Mouse (Mus musculus) heart, postnatal 10 days (tissue): Measurements from ENCODE around the gene Mc1r. TPM values are rescaled to one million over a fixed set of nuclear protein-coding genes. Genes with fewer than 3 reads are reported as not detected.
A peak's percentile ranks its signal among the peaks of the same experiment; 100 is the strongest.
"Not testable (repeated sequence)": the region's sequence is repeated elsewhere in the genome, so short reads cannot be mapped to it uniquely, and the experiment has no call there.

ENCODE experiments used
- DNase-seq, 2 experiments: peaks; one replicate each; pipeline ENCODE4 v3.0.0; 2021
- intact Hi-C: fragments of 180-260 bp; cut with DNase I; formaldehyde crosslinking; loops from one replicate; pipeline ENCODE4 v1.15.1; 2025
- total RNA-seq, 2 experiments: library from RNA; stranded (reverse); gene quantifications; 2 replicates each; pipeline ENCODE4 v1.2.3; 2021

The Mc1r gene
- total RNA-seq, 2 experiments from 2014 or later: not detected

DNA sequence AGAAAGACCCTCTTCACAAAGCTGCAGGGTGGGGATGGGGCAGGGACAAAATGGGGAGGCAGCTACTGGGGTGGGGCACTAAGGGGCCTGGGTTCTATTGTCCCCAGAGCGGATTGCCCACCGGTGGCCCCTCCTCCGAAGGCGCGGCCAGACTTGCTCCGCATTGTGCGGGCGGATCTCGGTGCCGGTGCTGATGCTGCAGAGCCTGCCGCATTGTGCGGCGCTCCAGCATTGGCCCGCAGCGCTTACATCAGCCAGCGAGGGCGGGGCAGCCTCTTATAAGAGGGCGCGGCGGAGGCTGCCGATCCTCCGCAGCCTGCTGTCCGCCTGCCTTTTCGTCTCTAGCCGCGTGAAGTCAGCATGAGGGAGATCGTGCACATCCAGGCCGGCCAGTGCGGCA, 4.3 kb downstream of the Mc1r start, which contains the start of gene Tubb3:
TSS of gene Tubb3 (plus strand) at position 179 of the 400 bp plus-strand sequence.
- peak; percentile 45 to 50 for DNase-seq
- intact Hi-C loops: no loop called here

- DNase-seq: no peak
- intact Hi-C loops: no loop called here
These were observed 4.9 kb downstream of the Mc1r start for GRCm38 (mm10) chr8:123411781-123412327.

DNA sequence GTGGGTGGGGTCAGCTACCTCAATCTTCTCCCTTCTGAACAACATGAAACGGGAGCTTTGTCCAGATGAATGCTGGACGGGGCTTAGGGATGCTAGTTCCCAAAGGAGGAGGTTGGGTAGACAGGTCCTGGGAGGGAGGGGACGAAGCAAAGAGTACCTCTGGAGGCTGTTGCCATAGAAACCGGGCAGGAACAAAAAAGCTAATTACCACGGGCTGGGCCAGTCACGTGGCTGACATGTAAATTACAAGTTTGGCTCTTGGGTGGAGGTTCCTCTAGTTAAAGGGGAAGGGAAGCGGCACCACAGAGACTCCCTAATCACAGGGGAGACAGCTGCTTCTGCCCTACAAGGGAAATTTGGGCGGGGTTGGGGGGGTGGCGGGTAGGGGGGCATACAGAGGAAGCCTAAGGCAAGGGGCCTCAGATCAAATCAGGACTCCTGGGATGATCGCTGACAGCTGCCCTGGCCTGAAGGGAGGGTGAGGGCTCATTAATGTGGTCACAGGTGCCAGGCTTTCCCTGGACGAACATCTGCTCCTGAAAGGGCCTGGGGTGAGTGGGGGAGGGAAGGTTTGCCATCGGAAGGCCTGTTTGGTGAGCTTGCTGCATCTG, 5.8 kb downstream of the Mc1r start:
- DNase-seq: no peak
- intact Hi-C loops: no loop called here

DNA sequence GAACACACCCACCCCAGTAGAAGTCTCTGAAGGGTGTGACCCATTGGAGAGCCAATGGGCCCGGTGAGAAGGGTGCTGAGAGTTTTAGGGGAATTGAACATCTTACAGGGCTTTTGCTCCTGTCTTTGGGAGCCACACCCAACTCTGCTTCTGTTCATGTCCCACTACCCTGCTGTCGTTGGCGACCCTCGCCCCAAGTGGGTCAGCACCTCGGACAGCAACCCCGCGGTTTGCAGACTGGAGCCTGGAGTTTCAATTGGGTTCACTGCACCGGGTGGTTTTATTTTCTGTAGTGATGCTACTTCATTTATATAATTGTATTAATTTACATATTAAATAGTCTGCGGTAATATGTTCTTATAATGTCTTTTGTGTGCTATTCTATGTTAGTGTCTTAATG, 7.3 kb downstream of the Mc1r start:
- intact Hi-C loops: no loop called here
- DNase-seq: no peak

DNA sequence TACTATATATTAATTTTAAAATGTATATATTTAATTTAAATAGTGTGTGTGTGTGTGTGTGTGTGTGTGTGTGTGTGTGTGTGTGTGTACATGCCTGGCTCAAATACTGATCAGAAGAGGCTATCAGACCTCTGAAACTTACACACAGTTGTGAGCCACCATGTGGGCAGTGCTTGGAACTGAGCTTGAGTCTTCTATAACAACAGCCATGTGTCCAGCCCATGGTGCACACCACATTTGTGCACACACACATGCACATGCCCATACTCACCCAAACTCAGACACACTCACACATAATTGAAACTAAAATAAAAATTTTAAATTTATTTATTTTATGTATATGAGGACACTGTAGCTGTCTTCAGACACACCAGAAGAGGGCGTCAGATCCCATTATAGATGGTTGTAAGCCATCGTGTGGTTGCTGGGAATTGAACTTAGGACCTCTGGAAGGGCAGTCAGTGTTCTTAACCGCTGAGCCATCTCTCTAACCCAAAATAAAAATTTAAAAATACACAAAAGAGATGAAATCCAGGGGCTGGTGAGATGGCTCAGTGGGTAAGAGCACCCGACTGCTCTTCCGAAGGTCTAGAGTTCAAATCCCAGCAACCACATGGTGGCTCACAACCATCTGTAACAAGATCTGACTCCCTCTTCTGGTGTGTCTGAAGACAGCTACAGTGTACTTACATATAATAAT, 8.2 kb downstream of the Mc1r start:
- DNase-seq, intact Hi-C loops: not testable (repeated sequence)

- intact Hi-C loops: no loop called here
- DNase-seq: no peak
These were observed 9.3 kb downstream of the Mc1r start for GRCm38 (mm10) chr8:123415967-123416943.

GRCm38 (mm10) chr8:123416944-123417555, 10.1 kb downstream of the Mc1r start:
- DNase-seq: no peak

GRCm38 (mm10) chr8:123419711-123420110, 12.8 kb downstream of the Mc1r start:
- no peak for DNase-seq
- intact Hi-C loops: loop anchor here (5.0 kb wide), 1 partner anchor 97 kb away; no protein-coding TSS in a partner anchor

More at GRCm38 (mm10) chr8:123416944-123417555, 10.1 kb downstream of the Mc1r start:
- intact Hi-C loops: no loop called here

GRCm38 (mm10) chr8:123420525-123421281, 13.8 kb downstream of the Mc1r start:
- DNase-seq: no peak
- intact Hi-C loops: loop anchor here (5.0 kb wide), 1 partner anchor 98 kb away; no protein-coding TSS in a partner anchor

DNA sequence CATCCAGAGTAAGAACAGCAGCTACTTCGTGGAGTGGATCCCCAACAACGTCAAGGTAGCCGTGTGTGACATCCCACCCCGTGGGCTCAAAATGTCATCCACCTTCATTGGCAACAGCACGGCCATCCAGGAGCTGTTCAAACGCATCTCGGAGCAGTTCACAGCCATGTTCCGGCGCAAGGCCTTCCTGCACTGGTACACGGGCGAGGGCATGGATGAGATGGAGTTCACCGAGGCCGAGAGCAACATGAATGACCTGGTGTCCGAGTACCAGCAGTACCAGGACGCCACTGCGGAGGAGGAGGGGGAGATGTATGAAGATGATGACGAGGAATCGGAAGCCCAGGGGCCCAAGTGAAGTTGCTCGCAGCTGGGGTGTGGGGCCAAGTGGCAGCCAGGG, 14.4 kb downstream of the Mc1r start:
- no peak for DNase-seq
- intact Hi-C loops: loop anchor here (5.0 kb wide), 1 partner anchor 99 kb away; no protein-coding TSS in a partner anchor

- peak; percentile 71 to 83 for DNase-seq
- intact Hi-C loops: loop anchor here (5.0 kb wide), 1 partner anchor 100 kb away; no protein-coding TSS in a partner anchor
These were observed 15.3 kb downstream of the Mc1r start for GRCm38 (mm10) chr8:123422056-123422780.

- intact Hi-C loops: loop anchor here (5.0 kb wide), 1 partner anchor 100 kb away; no protein-coding TSS in a partner anchor
- no peak for DNase-seq
These were observed 15.9 kb downstream of the Mc1r start for GRCm38 (mm10) chr8:123422781-123423159.

- intact Hi-C loops: loop anchor here (5.0 kb wide), 1 partner anchor 101 kb away; no protein-coding TSS in a partner anchor
- no peak for DNase-seq
These were observed 16.5 kb downstream of the Mc1r start, which contains the start of gene Def8 for GRCm38 (mm10) chr8:123423441-123423840. Gene Def8 (plus strand): TSS chr8:123423527.

GRCm38 (mm10) chr8:123426511-123427509, 19.9 kb downstream of the Mc1r start:
- intact Hi-C loops: no loop called here
- no peak for DNase-seq

GRCm38 (mm10) chr8:123427639-123428275, 20.9 kb downstream of the Mc1r start:
- no peak for DNase-seq
- intact Hi-C loops: no loop called here

- intact Hi-C loops: no loop called here
- DNase-seq: no peak
These were observed 21.5 kb downstream of the Mc1r start for GRCm38 (mm10) chr8:123428343-123428893.
